Mouse (Mus musculus) hindbrain, embryonic 14.5 days (tissue): ENCODE measurements around the gene Ptpn13. TPM values are rescaled to one million over a fixed set of nuclear protein-coding genes. Genes with fewer than 3 reads are reported as not detected.

Source experiments
- ATAC-seq: fragments of 200-750 bp; cut with Nextera tagmentation; 2 replicates; pipeline ENCODE4 v1.8.0; 2017; ENCODE audit warnings: moderate number of reproducible peaks, mild to moderate bottlenecking, moderate TSS enrichment, moderate library complexity; ENCODE audit not compliant: low FRiP score
- DNase-seq: peaks from one replicate; pipeline ENCODE4 v3.0.0-alpha.2; 2015; ENCODE audit warnings: low spot score
- H3K27ac ChIP-seq: fragments of 300-500 bp; sonication (generic); 2 replicates; pipeline ENCODE4 v1.5.1; 2014; ENCODE audit warnings: mild to moderate bottlenecking, moderate library complexity
- H3K27me3 ChIP-seq: fragments of 300-500 bp; sonication (generic); 2 replicates; pipeline ENCODE4 v1.6.1; 2014; ENCODE audit warnings: mild to moderate bottlenecking, low read length, mixed read lengths; ENCODE audit not compliant: control insufficient read depth, insufficient read depth
- H3K36me3 ChIP-seq: fragments of 300-500 bp; sonication (generic); replicated peaks from 2 replicates; pipeline ENCODE4 v1.6.1; 2014; ENCODE audit not compliant: control insufficient read depth, insufficient read depth
- H3K4me1 ChIP-seq: fragments of 300-500 bp; sonication (generic); replicated peaks from 2 replicates; pipeline ENCODE4 v1.6.1; 2014; ENCODE audit warnings: antibody characterized with exemption, low read length, mixed read lengths; ENCODE audit not compliant: control insufficient read depth, insufficient read depth
- H3K4me2 ChIP-seq: fragments of 300-500 bp; sonication (generic); replicated peaks from 2 replicates; pipeline ENCODE4 v1.6.1; 2014; ENCODE audit warnings: mild to moderate bottlenecking, moderate library complexity
- H3K4me3 ChIP-seq: fragments of 300-500 bp; sonication (generic); replicated peaks from 2 replicates; pipeline ENCODE4 v1.5.1; 2014; ENCODE audit warnings: mild to moderate bottlenecking, low read length
- H3K9ac ChIP-seq: fragments of 300-500 bp; sonication (generic); 2 replicates; pipeline ENCODE4 v1.6.1; 2014
- H3K9me3 ChIP-seq: fragments of 300-500 bp; sonication (generic); 2 replicates; pipeline ENCODE4 v1.6.1; 2016; ENCODE audit warnings: low read length; ENCODE audit not compliant: control insufficient read depth
- whole genome bisulfite sequencing: fragments of 180-500 bp; shearing (Covaris S2); extraction: QIAGEN DNeasy Blood & Tissue Kit; methylation state at CpG from one replicate; pipeline ENCODE4 v1.1.7; 2014; 5-methylcytosine and 5-hydroxymethylcytosine counted together
- polyA plus RNA-seq: library from polyadenylated mRNA; unstranded; fragments of >200 nt; fragmentation: Nextera tagmentation; extraction: Ambion mirVana; gene quantifications from 2 replicates; pipeline ENCODE4 v1.2.1, GENCODE M21; 2014

The Ptpn13 gene
- polyA plus RNA-seq, 1 experiment from 2014 or later = 7.8 TPM

GRCm38 (mm10) chr5:103464329-103464728, 39.3 kb downstream of the Ptpn13 start:
- H3K4me1 ChIP-seq = no peaks in the 10 kb centered on the region
- no peaks in the 10 kb centered on the region for H3K27me3 ChIP-seq
- ATAC-seq = no peak
- 87% methylated on average over 4 of the region's 4 CpGs for WGBS
- no peaks in the 10 kb centered on the region for H3K36me3 ChIP-seq
- H3K4me3 ChIP-seq = no peak overlapping the region
- no peaks in the 10 kb centered on the region for H3K9me3 ChIP-seq
- DNase-seq = no peak
- no peak overlapping the region for H3K27ac ChIP-seq
- no peak overlapping the region for H3K9ac ChIP-seq
- H3K4me2 ChIP-seq = no peak overlapping the region

- ATAC-seq (no peak), DNase-seq (no peak)
- Histone ChIP-seq H3K36me3 (no peaks in the 10 kb centered on the region), H3K4me2 (no peak overlapping the region), H3K27me3 (no peaks in the 10 kb centered on the region), H3K27ac (no peak overlapping the region), H3K4me1 (no peaks in the 10 kb centered on the region), H3K9ac (no peak overlapping the region), H3K4me3 (no peak overlapping the region), H3K9me3 (no peaks in the 10 kb centered on the region)
- WGBS = 76% methylated on average over 10 of the region's 10 CpGs
These were observed 39.8 kb downstream of the Ptpn13 start for GRCm38 (mm10) chr5:103464771-103465170.

GRCm38 (mm10) chr5:103472670-103473069, 47.7 kb downstream of the Ptpn13 start:
- no peak for DNase-seq
- Histone ChIP-seq H3K4me2 (no peak overlapping the region), H3K4me3 (no peak overlapping the region), H3K27me3 (no peaks in the 10 kb centered on the region), H3K9me3 (no peaks in the 10 kb centered on the region), H3K27ac (no peak overlapping the region), H3K9ac (no peak overlapping the region), H3K4me1 (no peaks in the 10 kb centered on the region), H3K36me3 (no peaks in the 10 kb centered on the region)
- ATAC-seq = no peak
- 87% methylated on average over 5 of the region's 5 CpGs for WGBS

- no peaks in the 10 kb centered on the region for H3K27me3 ChIP-seq
- H3K27ac ChIP-seq = no peak overlapping the region
- no peak overlapping the region for H3K4me3 ChIP-seq
- H3K36me3 ChIP-seq = no peaks in the 10 kb centered on the region
- DNase-seq = no peak
- H3K9me3 ChIP-seq = no peaks in the 10 kb centered on the region
- no peak overlapping the region for H3K9ac ChIP-seq
- H3K4me1 ChIP-seq = no peaks in the 10 kb centered on the region
- WGBS = 91% methylated on average over 11 of the region's 11 CpGs
- no peak for ATAC-seq
- H3K4me2 ChIP-seq = no peak overlapping the region
These were observed 48.6 kb downstream of the Ptpn13 start for GRCm38 (mm10) chr5:103473467-103474096.

- no peaks in the 10 kb centered on the region for H3K27me3 ChIP-seq
- H3K9ac ChIP-seq = no peak overlapping the region
- ATAC-seq (no peak), DNase-seq (no peak)
- H3K4me2 ChIP-seq = no peak overlapping the region
- no peaks in the 10 kb centered on the region for H3K4me1 ChIP-seq
- no peak overlapping the region for H3K27ac ChIP-seq
- H3K9me3 ChIP-seq = no peaks in the 10 kb centered on the region
- no peaks in the 10 kb centered on the region for H3K36me3 ChIP-seq
- 92% methylated on average over 4 of the region's 4 CpGs for WGBS
- H3K4me3 ChIP-seq = no peak overlapping the region
These were observed 49.3 kb downstream of the Ptpn13 start for GRCm38 (mm10) chr5:103474259-103474658.

- H3K4me3 ChIP-seq = no peak overlapping the region
- H3K9ac ChIP-seq = no peak overlapping the region
- no peaks in the 10 kb centered on the region for H3K4me1 ChIP-seq
- no peak overlapping the region for H3K4me2 ChIP-seq
- H3K27me3 ChIP-seq = no peaks in the 10 kb centered on the region
- H3K9me3 ChIP-seq = no peaks in the 10 kb centered on the region
- no peaks in the 10 kb centered on the region for H3K36me3 ChIP-seq
- ATAC-seq (no peak), DNase-seq (no peak)
- 92% methylated on average over 5 of the region's 5 CpGs for WGBS
- H3K27ac ChIP-seq = no peak overlapping the region
These were observed 50.5 kb downstream of the Ptpn13 start for GRCm38 (mm10) chr5:103475503-103475902.

GRCm38 (mm10) chr5:103479503-103479902, 54.5 kb downstream of the Ptpn13 start:
- no peak overlapping the region for H3K27ac ChIP-seq
- no peaks in the 10 kb centered on the region for H3K36me3 ChIP-seq
- no peaks in the 10 kb centered on the region for H3K27me3 ChIP-seq
- WGBS = 93% methylated on average over 5 of the region's 5 CpGs
- no peak overlapping the region for H3K9ac ChIP-seq
- H3K4me1 ChIP-seq = no peaks in the 10 kb centered on the region
- DNase-seq (no peak), ATAC-seq (no peak)
- H3K4me2 ChIP-seq = no peak overlapping the region
- no peaks in the 10 kb centered on the region for H3K9me3 ChIP-seq
- H3K4me3 ChIP-seq = no peak overlapping the region

- WGBS = 94% methylated on average over 2 of the region's 2 CpGs
- no peak overlapping the region for H3K27ac ChIP-seq
- DNase-seq (no peak), ATAC-seq (no peak)
- H3K9ac ChIP-seq = no peak overlapping the region
- H3K36me3 ChIP-seq = no peaks in the 10 kb centered on the region
- H3K4me3 ChIP-seq = no peak overlapping the region
- no peak overlapping the region for H3K4me2 ChIP-seq
- no peaks in the 10 kb centered on the region for H3K27me3 ChIP-seq
- H3K4me1 ChIP-seq = no peaks in the 10 kb centered on the region
- H3K9me3 ChIP-seq = no peaks in the 10 kb centered on the region
These were observed 56.2 kb downstream of the Ptpn13 start for GRCm38 (mm10) chr5:103481222-103481621.

- H3K4me2 ChIP-seq = no peak overlapping the region
- no peaks in the 10 kb centered on the region for H3K27me3 ChIP-seq
- no peaks in the 10 kb centered on the region for H3K36me3 ChIP-seq
- WGBS = 90% methylated on average over 7 of the region's 7 CpGs
- H3K4me1 ChIP-seq = no peaks in the 10 kb centered on the region
- no peak overlapping the region for H3K27ac ChIP-seq
- DNase-seq = no peak
- no peak for ATAC-seq
- H3K9me3 ChIP-seq = no peaks in the 10 kb centered on the region
- H3K4me3 ChIP-seq = no peak overlapping the region
- no peak overlapping the region for H3K9ac ChIP-seq
These were observed 62.0 kb downstream of the Ptpn13 start for GRCm38 (mm10) chr5:103487001-103487400.

- 93% methylated on average over 8 of the region's 8 CpGs for WGBS
- no peaks in the 10 kb centered on the region for H3K27me3 ChIP-seq
These were observed 66.0 kb downstream of the Ptpn13 start for GRCm38 (mm10) chr5:103490964-103491363.

More at GRCm38 (mm10) chr5:103490964-103491363, 66.0 kb downstream of the Ptpn13 start:
- H3K9me3 ChIP-seq = no peaks in the 10 kb centered on the region
- H3K4me2 ChIP-seq = no peak overlapping the region
- DNase-seq (no peak), ATAC-seq (no peak)
- H3K36me3 ChIP-seq = no peaks in the 10 kb centered on the region
- no peak overlapping the region for H3K27ac ChIP-seq
- H3K4me3 ChIP-seq = no peak overlapping the region
- H3K9ac ChIP-seq = no peak overlapping the region
- H3K4me1 ChIP-seq = no peaks in the 10 kb centered on the region
